In the genomic region with DNA sequence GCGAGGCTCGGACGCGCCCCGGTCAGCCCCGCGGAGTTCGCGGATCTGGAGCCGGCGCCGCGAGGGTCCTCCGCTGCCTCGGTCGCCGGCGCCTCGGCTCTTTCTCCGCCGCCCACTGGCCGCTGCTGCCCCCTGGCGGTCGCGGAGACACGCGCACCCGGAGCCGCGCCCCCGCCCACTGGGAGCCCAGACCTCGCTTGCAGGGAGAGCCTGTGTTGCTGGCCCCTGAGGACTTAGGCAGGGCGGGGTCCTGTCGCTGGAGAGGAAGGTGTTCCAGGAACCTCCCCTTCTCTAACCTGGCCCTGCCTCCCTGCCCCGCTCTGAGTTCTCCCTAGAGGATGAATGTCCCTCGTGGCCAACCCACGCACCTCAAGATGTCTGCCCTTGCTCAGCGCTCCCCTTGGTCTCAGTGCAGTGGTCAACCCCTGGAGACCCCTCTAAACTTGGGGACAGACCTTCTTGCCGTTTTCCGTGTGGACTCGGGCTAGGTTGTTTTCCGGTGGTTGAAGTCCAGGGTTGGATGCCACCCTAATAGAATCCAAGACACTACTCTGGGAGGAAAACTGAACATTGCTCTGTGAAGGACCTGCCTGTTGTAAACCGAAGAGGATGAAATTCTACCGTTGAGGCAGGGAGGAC, we compare ENCODE assay signal across 8 mouse cellular contexts. TPM values are rescaled to one million over a fixed set of nuclear protein-coding genes. Genes with fewer than 3 reads are reported as not detected.
DNase-seq lines count a peak whose midpoint lies in the region; ATAC-seq and TF ChIP-seq lines count a peak whose summit lies in the region.

No protein-coding gene starts in this region.

- peak overlapping the region; percentile 88 for H3K4me3 ChIP-seq in ES-Bruce4 (ENCODE audit: low read depth, low read length)
- peak overlapping the region; percentile 54 for H3K4me3 ChIP-seq in forebrain, embryonic 15.5 days
- peak overlapping the region; percentile 62 for H3K4me3 ChIP-seq in liver, embryonic 16.5 days (ENCODE audit: low read depth, low read length)
- H3K4me3 ChIP-seq in neural tube, embryonic 11.5 days (ENCODE audit: low read depth, low read length), result peak overlapping the region; percentile 71
- peak overlapping the region; percentile 81 for H3K4me3 ChIP-seq in stomach, embryonic 15.5 days (replicated peaks)

- peak; percentile 79 for ATAC-seq in forebrain, embryonic 15.5 days (replicated peaks)
- peak; percentile 56 for ATAC-seq in liver, embryonic 16.5 days (ENCODE audit: low read depth)
- peak; percentile 73 for ATAC-seq in neural tube, embryonic 11.5 days (ENCODE audit: insufficient read depth, low FRiP score, low TSS enrichment)
- ATAC-seq in stomach, embryonic 15.5 days (ENCODE audit: insufficient read depth, low FRiP score, low read depth), result peak; percentile 76

- TF ChIP-seq CTCF in ES-Bruce4 (IDR thresholded peaks at IDR 0.05; ENCODE audit: low read depth, low read length), result peak; percentile 61

- peak overlapping the region; percentile 85 for H3K9ac ChIP-seq in ES-Bruce4 (ENCODE audit: low read depth, poor library complexity, severe bottlenecking)
- peak overlapping the region; percentile 78 for H3K9ac ChIP-seq in forebrain, embryonic 15.5 days (replicated peaks)
- peak overlapping the region; percentile 40; the same call in 1 of the 2 replicates for H3K9ac ChIP-seq in liver, embryonic 16.5 days (ENCODE audit: low read depth, low read length)
- H3K9ac ChIP-seq in neural tube, embryonic 11.5 days (ENCODE audit: low read length), result peak overlapping the region; percentile 89
- peak overlapping the region; percentile 57 for H3K9ac ChIP-seq in stomach, embryonic 15.5 days

- intact Hi-C loops in heart, postnatal 10 days (cut with DNase I), result loop anchor here (2.0 to 10.0 kb wide), 4 partner anchors 41 to 215 kb away; no protein-coding TSS in a partner anchor

- no peaks in the 10 kb centered on the region for H3K4me1 ChIP-seq in ES-Bruce4 (ENCODE audit: control insufficient read depth, insufficient read depth, low read length)
- peaks cover 12% of the 10 kb centered on the region; the same call in 1 of the 2 replicates for H3K4me1 ChIP-seq in forebrain, embryonic 15.5 days
- no peaks in the 10 kb centered on the region; the same call in 1 of the 2 replicates for H3K4me1 ChIP-seq in liver, embryonic 16.5 days (ENCODE audit: control insufficient read depth, low read depth, low read length)
- H3K4me1 ChIP-seq in neural tube, embryonic 11.5 days (ENCODE audit: control insufficient read depth, insufficient read depth, low read length), result no peaks in the 10 kb centered on the region; the same call in 1 of the 2 replicates
- 0 out of 2 replicates have a peak, but pooled peaks cover 4% of the 10 kb centered on the region for H3K4me1 ChIP-seq in stomach, embryonic 15.5 days

- TF ChIP-seq EP300 in ES-Bruce4 (IDR thresholded peaks at IDR 0.05; ENCODE audit: insufficient read depth, low read depth, low read length), result no peak

- H3K9me3 ChIP-seq in ES-Bruce4 (replicated peaks; ENCODE audit: control insufficient read depth, insufficient read depth, low read length, poor library complexity, severe bottlenecking), result no peaks in the 10 kb centered on the region
- H3K9me3 ChIP-seq in forebrain, embryonic 15.5 days, result no peaks in the 10 kb centered on the region
- no peaks in the 10 kb centered on the region for H3K9me3 ChIP-seq in liver, embryonic 16.5 days (replicated peaks; ENCODE audit: control insufficient read depth, low read length)
- H3K9me3 ChIP-seq in neural tube, embryonic 11.5 days (ENCODE audit: control insufficient read depth, low read length), result no peaks in the 10 kb centered on the region
- H3K9me3 ChIP-seq in stomach, embryonic 15.5 days, result no peaks in the 10 kb centered on the region

- peak; percentile 29 for DNase-seq in cerebellum, adult 11-12 months
- peak; percentile 91 to 92 for DNase-seq in heart, postnatal 10 days
- peak; percentile 69 to 92 for DNase-seq in kidney, postnatal 36 days
- peak; percentile 91 for DNase-seq in neural tube, embryonic 11.5 days (ENCODE audit: low spot score)

- H3K27ac ChIP-seq in ES-Bruce4 (ENCODE audit: insufficient read depth, low read length), result no peak overlapping the region
- H3K27ac ChIP-seq in forebrain, embryonic 15.5 days (replicated peaks), result peak overlapping the region; percentile 83
- H3K27ac ChIP-seq in liver, embryonic 16.5 days (ENCODE audit: low read length), result no peak overlapping the region
- H3K27ac ChIP-seq in neural tube, embryonic 11.5 days (ENCODE audit: low read depth, low read length), result peak overlapping the region; percentile 87
- peak overlapping the region; percentile 83; the same call in 1 of the 2 replicates for H3K27ac ChIP-seq in stomach, embryonic 15.5 days

- no peaks in the 10 kb centered on the region for H3K36me3 ChIP-seq in ES-Bruce4 (ENCODE audit: control insufficient read depth, insufficient read depth, low read length, poor library complexity, severe bottlenecking)
- H3K36me3 ChIP-seq in forebrain, embryonic 15.5 days, result no peaks in the 10 kb centered on the region
- H3K36me3 ChIP-seq in liver, embryonic 16.5 days (ENCODE audit: control insufficient read depth, insufficient read depth), result no peaks in the 10 kb centered on the region
- no peaks in the 10 kb centered on the region for H3K36me3 ChIP-seq in neural tube, embryonic 11.5 days (ENCODE audit: control insufficient read depth, insufficient read depth, low read length)
- H3K36me3 ChIP-seq in stomach, embryonic 15.5 days, result no peaks in the 10 kb centered on the region

- peak overlapping the region; percentile 45 for H3K4me2 ChIP-seq in forebrain, embryonic 15.5 days (replicated peaks)
- H3K4me2 ChIP-seq in liver, embryonic 16.5 days (ENCODE audit: low read depth, low read length), result peak overlapping the region; percentile 61
- peak overlapping the region; percentile 47 for H3K4me2 ChIP-seq in neural tube, embryonic 11.5 days (ENCODE audit: low read depth)
- H3K4me2 ChIP-seq in stomach, embryonic 15.5 days, result peak overlapping the region; percentile 75

- no peak for TF ChIP-seq POLR2A in ES-Bruce4 (IDR thresholded peaks at IDR 0.05; ENCODE audit: insufficient read depth, low read length)

- WGBS in forebrain, embryonic 15.5 days, result 10% methylated on average over 44 of the region's 44 CpGs
- 9% methylated on average over 44 of the region's 44 CpGs for WGBS in liver, embryonic 16.5 days (ENCODE audit: insufficient replicate concordance)
- WGBS in neural tube, embryonic 11.5 days, result 19% methylated on average over 25 of the region's 44 CpGs
- 10% methylated on average over 40 of the region's 44 CpGs for WGBS in stomach, embryonic 15.5 days

- H3K27me3 ChIP-seq in ES-Bruce4 (ENCODE audit: control insufficient read depth, insufficient read depth, low read length, poor library complexity, severe bottlenecking), result no peaks in the 10 kb centered on the region
- H3K27me3 ChIP-seq in forebrain, embryonic 15.5 days, result no peaks in the 10 kb centered on the region
- H3K27me3 ChIP-seq in liver, embryonic 16.5 days (ENCODE audit: control insufficient read depth, insufficient read depth, low read depth, low read length), result peaks cover 24% of the 10 kb centered on the region
- no peaks in the 10 kb centered on the region for H3K27me3 ChIP-seq in neural tube, embryonic 11.5 days (ENCODE audit: control insufficient read depth, insufficient read depth, low read length)
- no peaks in the 10 kb centered on the region for H3K27me3 ChIP-seq in stomach, embryonic 15.5 days (replicated peaks)

RNA-seq across cellular contexts. Expression of a gene that starts 0.7 kb away (rescaled TPM):
- 8.0 and 8.1 TPM in 2 replicates for polyA plus RNA-seq in ES-Bruce4 (2011; ENCODE audit: insufficient read depth, insufficient read length, low read depth, missing spikeins)
- polyA plus RNA-seq in forebrain, embryonic 15.5 days (2015; fragmentation: Nextera tagmentation; extraction: Ambion mirVana), result 31.9 and 34.7 TPM in 2 replicates
- total RNA-seq in heart, postnatal 10 days (2021), result 1 to 10 TPM; 8.2 to 8.4 TPM
- polyA plus RNA-seq in liver, embryonic 16.5 days (2015; fragmentation: Nextera tagmentation; extraction: Ambion mirVana), result 1.1 TPM in 2 replicates
- 11.0 and 11.2 TPM in 2 replicates for polyA plus RNA-seq in neural tube, embryonic 11.5 days (2014; fragmentation: Nextera tagmentation; extraction: Ambion mirVana)
- polyA plus RNA-seq in stomach, embryonic 15.5 days (2015; fragmentation: Nextera tagmentation; extraction: Ambion mirVana), result 10.0 and 10.4 TPM in 2 replicates

RNA-seq across cellular contexts. Expression of a gene that starts 49.3 kb away (rescaled TPM):
- polyA plus RNA-seq in ES-Bruce4 (2011; ENCODE audit: insufficient read depth, insufficient read length, low read depth, missing spikeins), result 57.6 and 63.7 TPM in 2 replicates
- 32.7 and 33.1 TPM in 2 replicates for polyA plus RNA-seq in forebrain, embryonic 15.5 days (2015; fragmentation: Nextera tagmentation; extraction: Ambion mirVana)
- 10 to 100 TPM; 37.7 to 43.5 TPM for total RNA-seq in heart, postnatal 10 days (2021)
- polyA plus RNA-seq in liver, embryonic 16.5 days (2015; fragmentation: Nextera tagmentation; extraction: Ambion mirVana), result 9.9 and 11.4 TPM in 2 replicates
- polyA plus RNA-seq in neural tube, embryonic 11.5 days (2014; fragmentation: Nextera tagmentation; extraction: Ambion mirVana), result 44.4 and 45.1 TPM in 2 replicates
- 48.8 and 52.7 TPM in 2 replicates for polyA plus RNA-seq in stomach, embryonic 15.5 days (2015; fragmentation: Nextera tagmentation; extraction: Ambion mirVana)

Comparison
In these comparisons a context has a peak if more than half of its experiments do, and no peak if none do; other contexts are left out.
1. H3K27ac ChIP-seq: peak in forebrain, embryonic 15.5 days (single experiment), neural tube, embryonic 11.5 days (single experiment) and stomach, embryonic 15.5 days (single experiment); none in ES-Bruce4 (single experiment) and liver, embryonic 16.5 days (single experiment).
2. DNase-seq: peak in every context shown above with its lines; median percentile 92 in heart, postnatal 10 days; 91 in neural tube, embryonic 11.5 days; 80 in kidney, postnatal 36 days; 29 in cerebellum, adult 11-12 months.
3. Peak in every context shown above with its lines, with median percentiles within 50 percentile points of each other: H3K4me3 ChIP-seq, H3K9ac ChIP-seq, ATAC-seq and H3K4me2 ChIP-seq.